Comparison of ENCODE assay signal across 1 mouse cellular context in the genomic region with DNA sequence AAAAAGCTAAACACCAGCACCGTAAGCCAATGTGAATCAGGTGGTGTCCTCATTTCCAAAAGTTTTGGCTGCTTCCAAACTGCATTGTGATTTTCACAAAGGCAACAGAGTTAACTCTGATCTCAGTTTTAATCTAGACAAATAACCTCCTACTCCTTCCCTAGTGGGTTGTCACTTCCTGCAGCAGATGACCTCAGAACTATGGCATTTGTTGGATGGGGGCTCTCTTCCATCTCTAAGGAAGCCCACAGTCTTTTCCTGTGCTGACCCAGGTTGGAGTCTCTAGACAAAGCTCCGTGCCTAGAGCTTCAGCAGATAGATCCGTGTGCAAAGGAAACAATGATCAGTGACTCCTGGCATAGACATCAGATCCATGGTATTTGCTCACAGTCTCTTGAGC.
TF ChIP-seq lines count a peak whose summit lies in the region.

No protein-coding gene starts in this region.

TF ChIP-seq in MEL, 35 proteins besides CTCF, POLR2A, EP300 and RAD21 (continued from another document):
- TF ChIP-seq TAL1 (IDR thresholded peaks at IDR 0.05; ENCODE audit: low read length): no peak
- TF ChIP-seq ZMIZ1 (IDR thresholded peaks at IDR 0.05; ENCODE audit: low read depth, low read length): no peak
